Mouse (Mus musculus) adrenal gland, postnatal 25 days (tissue): Measurements from ENCODE around the gene Glp2r. TPM values are rescaled to one million over a fixed set of nuclear protein-coding genes. Genes with fewer than 3 reads are reported as not detected.

Experiments
- DNase-seq: peaks from one replicate; pipeline ENCODE4 v3.0.0; 2021; ENCODE audit warnings: mixed read lengths
- long read RNA-seq: library from polyadenylated mRNA; stranded (forward); transcript quantifications from one replicate; pipeline ENCODE4 v2.0.0, GENCODE M21; 2021
- total RNA-seq: library from RNA; stranded (reverse); gene quantifications from 2 replicates; pipeline ENCODE4 v1.2.3, GENCODE M21; 2021

Glp2r gene
- not detected in 2 replicates for total RNA-seq
- long read RNA-seq, partial matches to known transcripts, result 0 of 7 reads
- long read RNA-seq, other reads (novel, unspliced or antisense), result 7 of 7 reads

DNA sequence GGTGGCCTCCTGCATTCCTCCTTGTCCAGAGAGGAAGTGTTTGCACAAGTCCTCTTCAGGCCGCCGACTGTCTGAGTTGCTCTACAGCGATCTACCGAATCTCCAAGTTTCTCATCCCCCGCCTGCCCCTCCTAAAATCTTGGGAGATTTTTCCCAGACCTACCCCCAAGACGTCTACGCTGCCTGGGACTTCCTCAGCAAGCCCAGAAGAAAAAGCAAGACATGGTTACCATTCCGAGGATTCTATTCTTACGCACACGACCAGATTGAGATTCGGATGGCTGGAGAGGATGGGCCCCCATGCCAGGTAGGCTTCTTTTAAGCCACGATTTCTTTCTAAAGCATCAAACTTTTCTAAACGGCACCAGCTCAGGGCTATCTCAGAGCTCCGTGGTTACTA lies at the start of gene Glp2r:
Glp2r (minus strand) TSS at position 101 of the 400 bp plus-strand sequence.
- DNase-seq, result no peak

DNA sequence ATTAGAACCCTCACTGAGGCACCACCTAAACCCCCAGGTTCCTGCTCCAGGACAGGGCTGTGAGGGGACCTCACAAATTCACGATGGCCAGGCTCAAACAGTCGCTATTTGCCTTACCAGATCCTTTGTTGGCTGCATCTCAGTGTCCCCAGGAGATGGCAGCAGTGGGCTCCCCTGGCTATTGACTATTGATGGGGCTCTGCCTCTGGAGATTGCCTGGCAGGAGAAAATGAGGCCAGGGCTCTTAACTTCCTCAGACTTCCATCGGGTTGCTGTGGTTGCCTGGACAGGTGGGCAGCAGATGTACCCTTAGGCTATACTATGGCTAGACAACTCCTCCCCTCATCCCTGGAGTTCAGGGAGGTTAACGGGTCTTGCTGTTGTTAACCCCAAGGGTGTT lies 49.3 kb upstream of the Glp2r start:
- DNase-seq, result peak; percentile 46

DNA sequence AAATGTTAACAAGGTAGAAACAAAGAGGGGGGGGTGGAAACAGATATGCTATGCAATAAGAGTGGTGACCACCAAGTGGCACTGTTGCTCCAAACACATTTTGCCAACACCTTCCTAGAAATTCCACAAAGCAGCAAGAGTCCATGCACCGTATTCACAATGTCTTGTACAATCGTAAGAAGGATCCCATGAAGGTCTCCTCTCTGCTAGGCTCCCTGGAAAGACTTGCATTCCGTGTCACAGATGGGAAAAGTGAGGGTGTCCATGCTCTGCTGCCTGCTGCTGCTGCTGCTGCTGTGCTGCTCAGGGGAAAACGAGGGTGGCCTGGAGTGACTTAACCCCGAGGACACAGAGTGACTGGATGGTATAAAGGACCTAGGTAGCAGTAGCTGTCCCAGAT lies 48.7 kb upstream of the Glp2r start:
- DNase-seq, result no peak

DNA sequence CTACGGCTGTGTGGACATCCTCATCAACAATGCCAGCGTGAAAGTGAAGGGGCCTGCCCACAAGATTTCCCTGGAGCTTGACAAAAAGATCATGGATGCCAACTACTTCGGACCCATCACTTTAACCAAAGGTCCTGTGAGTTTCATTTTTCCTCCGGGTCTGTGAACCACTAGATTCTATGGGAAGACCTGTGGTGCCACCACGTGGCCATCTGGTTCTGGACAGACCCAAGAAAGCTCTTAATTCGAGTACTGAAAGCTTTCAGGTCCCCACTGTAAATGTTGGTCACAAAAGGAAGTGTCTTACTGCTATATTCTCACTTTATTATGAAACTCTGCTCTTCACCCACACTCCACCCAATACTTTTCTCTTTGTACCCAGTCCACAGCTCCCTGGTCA lies 40.6 kb upstream of the Glp2r start:
- DNase-seq, result peak; percentile 14

DNA sequence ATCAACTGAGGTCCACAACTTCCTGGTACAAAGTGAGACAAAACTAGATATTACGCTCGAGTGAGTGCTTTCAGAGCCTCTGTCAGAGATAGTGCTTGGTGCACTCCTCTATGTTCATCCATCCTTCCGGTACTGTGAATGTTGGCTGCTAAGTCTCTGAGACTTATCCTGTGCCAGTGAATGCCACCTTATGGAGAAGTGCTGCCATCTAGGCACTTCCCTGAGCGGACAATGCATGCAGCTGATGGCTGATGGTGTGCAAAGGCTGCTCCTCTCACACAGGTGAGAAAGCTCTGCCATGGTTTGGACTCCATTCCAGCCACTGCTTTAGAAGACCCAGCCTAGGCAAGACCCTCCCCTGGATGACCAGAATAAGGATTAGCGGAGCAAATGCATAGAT lies 37.1 kb upstream of the Glp2r start:
- DNase-seq, result no peak

DNA sequence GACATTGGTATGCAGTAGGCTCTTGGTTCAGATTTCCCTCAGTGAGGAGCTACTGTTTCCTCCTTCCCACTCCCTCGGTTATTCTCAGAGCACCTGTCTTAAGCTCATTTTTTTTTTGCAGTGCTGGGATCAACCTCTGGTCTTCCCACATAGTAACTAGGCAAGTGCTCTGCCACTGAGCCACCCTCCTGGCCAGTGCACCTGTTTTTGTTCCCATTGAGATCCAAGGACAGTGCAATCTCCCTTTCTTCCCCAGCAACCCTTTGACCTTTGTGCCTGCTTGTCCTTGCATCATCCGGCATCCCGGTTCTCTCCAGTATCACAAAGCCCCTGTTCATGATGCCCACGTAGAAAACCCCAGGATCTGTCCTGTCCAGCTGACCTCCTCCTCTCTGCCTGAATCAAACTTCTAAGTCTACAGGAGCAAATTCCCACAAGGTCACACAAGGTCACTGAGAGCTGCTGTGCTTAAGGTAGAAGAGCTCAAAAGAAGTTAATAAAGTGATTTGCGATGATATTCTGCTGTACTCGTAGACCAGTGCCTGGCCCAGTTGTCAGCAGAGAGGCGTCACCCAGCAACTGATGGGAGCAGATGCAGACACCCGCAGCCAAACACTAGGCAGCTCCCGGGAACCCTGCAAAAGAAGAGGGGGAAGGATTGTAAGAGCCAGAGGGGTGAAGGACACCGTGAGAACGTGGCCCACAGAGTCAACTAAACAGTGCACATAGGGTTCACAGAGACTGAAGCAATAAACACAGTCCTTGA lies 36.1 kb upstream of the Glp2r start:
- DNase-seq, result no peak

DNA sequence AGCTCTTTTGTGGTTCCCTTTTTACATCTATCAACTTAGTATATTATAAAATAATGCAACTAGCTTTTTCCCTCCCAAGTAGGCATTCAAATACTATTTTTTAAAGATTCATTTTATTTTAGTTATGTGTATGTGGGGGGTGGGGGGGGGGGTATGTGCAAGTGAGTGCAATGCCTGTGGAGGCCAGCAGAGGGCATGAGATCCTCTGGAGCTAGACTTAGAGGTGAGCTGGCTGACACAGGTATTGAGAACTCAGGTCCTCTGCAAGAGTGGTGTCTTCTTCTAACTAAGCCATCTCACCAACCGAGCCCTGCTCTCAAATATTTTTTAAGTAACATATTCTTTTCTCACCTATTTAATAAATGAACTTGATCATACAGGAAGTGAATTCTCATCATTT lies 34.6 kb upstream of the Glp2r start:
- no peak for DNase-seq

DNA sequence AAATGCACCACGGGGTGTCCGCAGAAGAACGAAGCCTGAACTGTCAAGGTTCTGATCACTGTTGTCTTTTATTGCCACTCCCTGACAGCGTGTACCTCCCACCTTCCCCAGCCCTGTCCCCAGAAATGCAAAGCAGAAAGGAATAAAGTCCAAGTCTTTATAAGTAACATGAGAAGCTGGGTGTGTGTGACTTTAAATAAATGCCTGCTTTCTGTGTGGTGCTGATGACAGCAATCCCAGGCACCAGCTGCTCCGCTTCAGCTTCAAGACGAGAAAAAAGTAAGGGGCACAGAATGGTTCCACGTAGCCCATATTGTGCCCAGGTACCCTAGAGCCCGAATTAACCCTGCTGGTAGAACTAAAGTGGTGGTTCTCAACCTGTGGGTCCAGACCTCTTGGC lies 30.2 kb upstream of the Glp2r start:
- no peak for DNase-seq

DNA sequence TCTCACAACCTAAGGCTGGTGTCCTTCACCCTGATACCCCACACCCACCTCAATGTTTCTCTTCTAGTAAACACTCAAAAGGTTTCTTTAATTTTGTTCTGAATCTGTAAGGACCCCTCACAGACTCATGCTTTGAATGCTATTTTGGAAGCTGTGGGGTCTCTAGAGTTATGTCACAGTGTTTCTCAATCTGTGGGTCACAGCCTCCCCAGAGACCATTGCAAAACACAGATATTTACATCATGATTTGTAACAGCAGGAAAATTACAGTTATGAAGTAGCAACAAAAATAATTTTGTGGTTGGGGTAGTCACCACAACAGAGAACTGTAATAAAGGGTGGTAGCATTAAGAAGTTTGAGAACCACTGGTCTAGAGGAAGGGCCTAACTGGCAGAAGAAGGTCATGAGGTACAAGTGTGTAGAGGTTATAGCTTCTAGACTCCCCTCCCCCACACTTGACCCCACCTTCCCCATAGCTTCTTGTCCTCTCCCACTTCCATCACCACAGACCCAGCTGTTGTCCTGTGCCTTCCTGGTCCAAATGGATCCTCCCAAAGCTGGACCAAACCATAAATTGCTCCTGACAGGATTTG lies 29.3 kb upstream of the Glp2r start:
- DNase-seq, result no peak

DNA sequence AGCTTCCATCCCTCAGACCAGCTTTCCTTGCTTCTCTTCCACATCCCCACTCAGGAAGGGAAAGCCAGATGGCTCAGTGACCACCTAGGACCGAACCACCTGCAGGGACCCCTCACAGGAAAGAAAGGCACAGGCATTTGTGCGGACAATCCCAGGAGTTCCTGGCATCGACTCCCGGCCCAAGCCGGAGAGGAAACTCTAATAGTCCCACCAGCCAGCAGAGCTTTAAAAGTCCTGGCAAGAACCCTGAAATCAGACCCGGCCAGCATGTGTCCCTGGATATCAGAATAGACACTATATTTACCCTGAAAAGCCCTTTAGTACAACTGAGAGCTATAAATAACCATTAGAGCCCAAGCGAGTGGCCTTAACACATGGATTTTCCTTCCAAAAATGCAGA lies 27.0 kb upstream of the Glp2r start, which contains the start of gene Dhrs7c:
Dhrs7c (plus strand) TSS at position 257 of the 400 bp plus-strand sequence.
- no peak for DNase-seq

DNA sequence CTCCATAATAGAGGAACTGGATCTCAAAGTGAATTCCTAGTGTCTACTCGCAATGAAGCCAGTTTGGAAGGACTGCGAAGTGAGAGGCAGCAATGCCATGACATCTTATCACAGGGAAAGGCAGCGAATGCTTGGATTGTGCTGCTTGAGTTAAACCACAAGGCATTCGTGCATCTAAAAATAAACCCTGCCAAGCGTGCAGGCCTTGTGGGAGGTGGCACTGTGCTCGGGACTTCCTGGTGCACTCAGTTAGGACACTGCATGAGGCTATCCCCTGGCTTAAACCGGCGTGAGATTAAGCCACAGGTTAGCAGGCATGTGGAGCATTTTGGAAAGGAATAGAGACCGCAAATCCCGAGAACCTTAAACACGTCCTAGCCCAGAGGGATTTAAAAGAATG lies 19.2 kb upstream of the Glp2r start:
- no peak for DNase-seq

DNA sequence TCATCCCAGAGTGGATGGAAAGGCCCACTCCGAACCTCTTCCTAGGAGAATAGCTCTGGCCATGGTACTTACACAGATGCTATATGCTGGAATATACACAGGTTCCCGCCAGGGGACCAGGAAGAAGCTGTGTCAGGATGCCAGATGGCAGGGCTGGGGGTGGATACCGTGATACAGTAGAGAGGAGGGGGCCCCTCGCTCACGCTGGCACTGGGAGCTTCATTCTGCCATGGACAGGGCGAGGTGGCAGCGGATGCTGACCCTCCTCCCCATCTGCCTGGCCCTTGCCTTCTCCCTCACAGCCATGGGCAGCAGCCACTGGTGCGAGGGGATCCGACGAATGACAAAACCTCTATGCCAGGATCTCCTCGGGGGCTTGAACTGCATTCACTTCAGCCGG lies 3.4 kb upstream of the Glp2r start, which contains the start of gene Gsg1l2:
Gsg1l2 (plus strand) TSS at position 230 of the 400 bp plus-strand sequence.
- DNase-seq, result no peak

DNA sequence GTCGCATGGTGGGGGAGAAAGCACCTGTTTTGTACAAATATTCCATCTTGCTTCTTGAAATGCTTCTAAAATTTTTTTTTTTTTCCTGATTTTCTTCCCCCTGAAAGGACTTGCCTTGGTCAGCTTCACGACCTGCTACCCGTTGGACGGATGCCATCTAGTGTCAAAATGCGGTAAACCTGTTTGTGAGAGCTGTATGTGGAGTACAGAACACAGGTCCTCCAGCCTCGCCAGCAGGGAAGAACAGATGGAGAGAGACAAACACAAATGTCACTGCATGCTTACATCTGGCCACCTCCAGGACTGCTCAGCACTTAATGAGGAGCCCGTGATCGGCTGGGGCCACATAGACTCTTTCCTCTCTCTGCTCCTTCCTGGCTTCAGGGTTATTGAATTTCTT lies 1.6 kb upstream of the Glp2r start:
- peak; percentile 42 for DNase-seq

DNA sequence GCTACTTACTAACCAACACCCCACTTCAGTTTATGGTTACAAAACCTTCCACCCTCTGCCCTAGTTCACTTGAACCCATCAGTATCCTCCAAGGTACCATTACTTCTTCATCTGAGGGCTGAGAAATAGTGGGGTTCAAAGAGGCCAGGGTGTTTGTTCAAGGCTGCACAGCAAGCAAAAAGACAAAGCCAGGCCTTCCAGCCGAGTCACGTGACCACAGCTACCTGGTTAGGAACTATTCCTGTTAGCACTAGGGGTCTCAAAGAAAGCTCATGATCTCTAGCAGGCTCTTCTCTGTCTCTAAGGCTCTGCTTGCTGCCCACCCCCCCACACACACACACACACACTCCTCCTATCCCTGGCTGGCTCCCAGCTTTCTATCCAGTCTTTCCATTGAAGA lies 738 bp upstream of the Glp2r start:
- DNase-seq, result no peak

DNA sequence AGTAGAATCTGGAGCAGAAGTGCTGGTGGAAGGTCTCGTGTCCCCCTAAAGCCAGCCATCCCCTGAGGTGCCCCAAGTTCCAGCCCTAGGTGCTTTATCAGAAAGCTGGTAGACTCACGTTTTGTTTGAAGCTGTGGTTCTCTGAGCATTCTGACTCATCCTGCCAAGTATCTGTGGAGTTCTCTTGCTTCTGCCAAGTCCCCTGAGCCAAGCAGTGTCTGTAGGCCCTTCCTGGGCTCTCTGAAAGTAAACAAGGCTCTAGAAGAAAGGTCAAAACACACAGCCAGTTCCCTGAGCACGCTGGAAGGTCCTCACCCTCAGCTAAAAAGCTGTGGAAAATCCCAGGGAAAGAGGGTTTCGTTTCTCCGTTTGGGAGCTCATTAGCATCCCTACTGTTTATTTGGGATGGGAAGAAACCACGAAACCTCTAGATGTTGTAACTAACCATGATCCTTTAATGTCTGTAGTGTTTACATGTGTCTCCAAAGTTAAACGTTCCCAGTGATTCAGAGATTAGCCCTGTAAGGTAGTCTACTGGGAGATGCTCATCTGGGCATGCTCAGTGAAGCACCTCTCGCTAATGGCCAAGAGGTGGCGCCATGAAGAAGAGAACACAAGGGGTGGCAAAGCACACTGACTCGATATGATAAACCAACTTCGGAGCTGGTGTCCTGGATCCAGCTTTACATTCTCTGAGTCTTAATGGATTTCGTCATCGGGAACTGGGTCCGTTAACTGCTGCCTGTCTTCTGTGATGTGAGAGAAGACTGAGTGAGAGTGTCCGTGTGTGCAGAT lies 13.4 kb downstream of the Glp2r start:
- no peak for DNase-seq

DNA sequence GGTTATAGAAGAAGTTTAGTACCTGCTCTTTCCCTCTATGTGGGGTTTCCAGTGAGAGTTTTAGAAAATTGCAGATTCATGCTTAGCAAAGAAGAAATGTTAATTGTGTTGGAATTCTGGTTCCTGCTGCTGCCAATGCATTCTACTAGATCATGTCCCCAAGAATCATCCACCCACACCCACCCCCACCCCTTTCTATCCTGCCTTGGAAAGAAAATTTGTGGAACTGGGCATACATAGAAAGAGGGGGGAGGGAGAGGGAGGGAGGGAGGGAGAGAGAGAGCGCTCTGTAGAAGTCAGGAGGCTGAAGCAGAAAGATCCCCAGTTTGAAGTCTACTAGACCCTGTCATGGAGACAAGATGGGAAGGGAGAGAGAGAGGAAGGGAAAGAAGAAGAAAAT lies 14.7 kb downstream of the Glp2r start:
- DNase-seq, result no peak

DNA sequence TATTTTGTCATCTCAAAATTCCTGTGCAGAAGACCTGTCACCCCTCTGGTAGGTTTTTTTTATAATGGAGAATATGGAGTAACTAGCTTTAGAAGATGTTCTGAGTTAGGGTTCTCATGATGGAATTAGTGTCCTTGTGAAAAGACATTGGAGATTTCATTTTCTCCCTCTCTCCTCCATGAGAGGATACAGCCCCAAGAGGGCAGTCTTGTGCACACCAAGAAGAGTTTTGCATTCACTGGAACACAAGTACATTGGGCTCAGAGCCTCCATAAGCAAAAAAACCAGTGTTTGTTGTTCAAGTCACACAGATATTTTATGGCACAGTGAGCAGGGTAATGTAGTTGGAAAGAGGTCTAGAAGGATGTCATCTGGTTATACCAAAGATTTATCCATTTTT lies 29.4 kb downstream of the Glp2r start:
- no peak for DNase-seq

DNA sequence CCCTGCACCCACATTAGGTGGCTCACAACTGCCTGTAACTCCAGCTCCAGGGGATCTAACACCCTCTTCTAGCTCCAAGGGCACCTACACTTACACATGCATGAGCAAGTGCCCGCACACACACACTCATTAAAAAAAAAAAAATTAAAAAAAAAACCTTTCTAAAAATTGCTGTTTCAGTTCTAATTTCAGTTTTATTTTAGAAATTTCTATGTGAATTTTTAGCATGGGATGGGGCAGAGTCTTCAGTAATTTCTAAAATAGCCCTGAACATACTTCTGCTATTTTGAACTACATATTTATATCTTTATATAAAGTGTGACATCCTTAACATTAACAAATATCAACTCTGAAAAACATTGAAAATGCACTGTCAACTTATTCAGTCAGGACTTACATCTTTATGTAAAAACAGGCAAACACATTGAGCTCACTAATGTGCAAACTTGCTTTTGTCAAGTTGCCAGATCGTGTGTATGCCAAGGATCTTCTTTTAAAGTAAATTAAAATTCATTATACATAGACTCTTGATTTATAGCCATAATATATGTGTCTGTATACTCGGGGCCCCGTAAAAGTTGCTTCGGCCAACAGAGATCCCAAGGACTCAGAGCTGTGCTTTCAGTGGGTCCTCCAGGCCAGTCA lies 32.0 kb downstream of the Glp2r start:
- no peak for DNase-seq

DNA sequence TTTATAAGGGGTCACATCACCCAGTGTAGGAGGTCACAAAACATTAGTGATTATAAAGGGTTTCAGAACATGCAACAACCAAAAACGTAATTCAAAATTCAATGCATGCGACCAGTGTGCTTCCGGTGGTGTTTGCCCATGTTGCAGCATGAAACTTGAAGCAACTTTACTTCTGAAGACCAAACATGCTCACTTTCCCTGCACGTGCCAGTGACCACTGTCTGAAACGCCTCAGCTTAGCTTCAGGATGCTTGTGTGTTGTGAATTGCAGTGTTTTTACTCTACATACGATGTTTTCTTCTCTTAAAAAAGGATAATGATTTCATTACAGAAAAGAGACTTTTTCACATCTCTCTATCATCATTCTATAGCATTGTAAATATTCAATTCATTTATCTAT lies 32.6 kb downstream of the Glp2r start:
- DNase-seq, result no peak

DNA sequence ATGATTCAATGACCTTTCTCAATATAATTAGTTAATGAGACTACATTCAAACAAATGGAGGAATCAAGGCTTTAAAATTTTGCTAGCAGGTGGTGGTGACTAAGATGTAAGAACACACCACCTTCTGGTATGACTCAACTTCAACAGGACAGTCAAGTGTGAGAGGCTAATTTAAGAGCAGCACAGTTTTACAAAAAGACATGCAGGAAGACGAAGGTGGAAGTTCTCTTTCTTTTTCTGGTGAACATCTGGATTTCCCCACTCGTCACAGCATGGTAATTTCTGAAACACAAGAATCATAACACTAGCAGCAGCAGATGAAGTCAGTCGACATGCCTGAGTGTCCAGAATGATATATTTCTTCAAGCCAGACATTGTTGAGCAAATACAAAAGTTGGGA lies 36.4 kb downstream of the Glp2r start:
- no peak for DNase-seq

DNA sequence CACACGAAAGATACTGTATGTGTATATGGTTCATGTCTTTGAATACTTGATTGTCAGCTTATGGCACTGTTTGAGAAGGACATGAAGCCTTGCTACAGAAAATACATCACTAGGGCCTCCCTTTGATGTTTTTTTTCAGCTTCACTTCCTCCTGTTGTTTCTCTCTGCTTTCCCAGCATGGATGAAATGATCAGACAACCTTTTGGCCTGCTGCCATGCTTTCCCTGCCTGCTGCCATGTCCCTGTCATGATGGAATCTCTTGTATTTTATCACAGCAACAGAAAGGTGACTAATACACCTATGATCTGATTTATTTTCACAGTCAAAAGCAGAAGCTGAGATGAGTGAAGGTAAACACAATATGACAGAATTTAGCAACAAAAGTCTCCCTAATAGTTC lies 37.2 kb downstream of the Glp2r start:
- no peak for DNase-seq

DNA sequence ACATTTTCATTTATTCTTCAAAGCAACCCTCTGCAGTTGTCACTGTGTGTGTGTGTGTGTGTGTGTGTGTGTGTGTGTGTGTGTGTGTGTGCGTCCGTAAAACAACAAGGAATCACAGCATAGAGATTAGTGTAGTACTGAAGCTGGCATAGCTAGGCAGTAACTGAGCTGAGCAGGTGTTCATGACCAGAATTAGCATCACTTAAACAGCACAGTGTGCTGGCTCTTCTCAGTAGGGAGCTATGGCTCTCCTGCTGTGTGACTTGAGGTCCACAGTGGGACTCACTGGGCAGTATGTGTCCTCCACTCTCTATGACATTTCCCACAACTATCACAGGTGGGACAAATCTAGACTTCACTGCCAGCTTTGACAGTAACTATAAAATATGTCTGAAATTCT lies 39.9 kb downstream of the Glp2r start:
- DNase-seq, result no peak

DNA sequence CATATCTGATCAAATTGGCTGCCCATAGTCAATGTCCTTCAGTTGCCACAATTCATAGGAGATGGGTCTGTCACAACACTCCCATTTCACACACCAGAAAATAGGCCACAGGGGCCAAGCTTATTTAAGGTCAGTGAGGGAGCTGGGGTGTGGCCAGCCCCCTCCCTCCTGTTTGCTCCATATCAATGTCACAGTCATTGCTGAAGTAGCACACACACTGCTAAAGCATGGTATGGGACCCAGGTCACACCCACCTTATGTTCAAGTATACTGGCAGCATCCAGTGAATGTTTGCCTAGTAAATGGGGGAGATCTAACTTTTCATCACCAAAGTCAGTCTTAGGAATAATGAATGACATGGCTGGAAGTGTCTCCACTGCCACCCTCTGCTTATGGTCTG lies 42.2 kb downstream of the Glp2r start:
- DNase-seq, result no peak
